In genomic region chr11:74831606-74832451, GRCm38 (mm10) we compare ENCODE assay signal across 8 mouse cellular contexts. TPM values are rescaled to one million over a fixed set of nuclear protein-coding genes. Genes with fewer than 3 reads are reported as not detected.
DNase-seq lines count a peak whose midpoint lies in the region; ATAC-seq and TF ChIP-seq lines count a peak whose summit lies in the region.

No protein-coding gene starts in this region.

- peaks cover 58% of the 10 kb centered on the region for H3K4me1 ChIP-seq in embryonic facial prominence, embryonic 13.5 days
- H3K4me1 ChIP-seq in heart, adult 2 months (ENCODE audit: control insufficient read depth, insufficient read depth, low read length) = peaks cover 20% of the 10 kb centered on the region
- peaks cover 53% of the 10 kb centered on the region for H3K4me1 ChIP-seq in limb, embryonic 13.5 days
- peaks cover 27% of the 10 kb centered on the region for H3K4me1 ChIP-seq in midbrain, embryonic 16.5 days (ENCODE audit: control insufficient read depth, insufficient read depth, low read length)

- H3K9me3 ChIP-seq in embryonic facial prominence, embryonic 13.5 days = no peaks in the 10 kb centered on the region
- H3K9me3 ChIP-seq in limb, embryonic 13.5 days = no peaks in the 10 kb centered on the region
- H3K9me3 ChIP-seq in midbrain, embryonic 16.5 days (replicated peaks; ENCODE audit: control insufficient read depth, low read length, poor library complexity, severe bottlenecking) = no peaks in the 10 kb centered on the region

- WGBS in embryonic facial prominence, embryonic 13.5 days = under 1% methylated on average over 61 of the region's 61 CpGs
- under 1% methylated on average over 61 of the region's 61 CpGs for WGBS in heart, adult 2 months
- under 1% methylated on average over 61 of the region's 61 CpGs for WGBS in limb, embryonic 13.5 days
- WGBS in midbrain, embryonic 16.5 days = under 1% methylated on average over 61 of the region's 61 CpGs

- H3K36me3 ChIP-seq in embryonic facial prominence, embryonic 13.5 days = 0 out of 2 replicates have a peak, but pooled peaks cover 5% of the 10 kb centered on the region
- no peaks in the 10 kb centered on the region for H3K36me3 ChIP-seq in heart, adult 2 months (ENCODE audit: control insufficient read depth, insufficient read depth, low read length)
- H3K36me3 ChIP-seq in limb, embryonic 13.5 days = 0 out of 2 replicates have a peak, but pooled peaks cover 2% of the 10 kb centered on the region
- H3K36me3 ChIP-seq in midbrain, embryonic 16.5 days (ENCODE audit: control insufficient read depth, insufficient read depth, low read length) = no peaks in the 10 kb centered on the region

- DNase-seq in 3134 (ENCODE audit: extremely low read depth, insufficient read length, low spot score) = peak; percentile 100
- peak; percentile 100 for DNase-seq in adrenal gland, postnatal 36 days
- peak; percentile 100 for DNase-seq in heart, adult 2 months
- peak; percentile 99 to 100 for DNase-seq in kidney, adult 8-10 months
- DNase-seq in spleen, postnatal 10 days (ENCODE audit: low spot score in 2 of 2) = peak; percentile 98 to 99

- H3K9ac ChIP-seq in embryonic facial prominence, embryonic 13.5 days = peak overlapping the region; percentile 92
- peak overlapping the region; percentile 95 for H3K9ac ChIP-seq in heart, adult 2 months (ENCODE audit: low read depth, low read length)
- H3K9ac ChIP-seq in limb, embryonic 13.5 days = peak overlapping the region; percentile 87
- peak overlapping the region; percentile 98 for H3K9ac ChIP-seq in midbrain, embryonic 16.5 days (ENCODE audit: low read depth, low read length)

- H3K79me2 ChIP-seq in heart, adult 2 months (replicated peaks; ENCODE audit: control insufficient read depth, insufficient read depth, low read length) = peaks cover 5% of the 10 kb centered on the region; the same call in 1 of the 2 replicates

- TF ChIP-seq CTCF in heart, adult 2 months (IDR thresholded peaks at IDR 0.05) = no peak

- intact Hi-C loops in heart, adult 2 months (cut with DNase I) = loop anchor here (1.0 to 10.0 kb wide), 5 partner anchors 7 to 630 kb away; partner anchors contain the start of genes Cluh, Hic1, Pafah1b1 and Tlcd2

- peak overlapping the region; percentile 96 for H3K4me3 ChIP-seq in embryonic facial prominence, embryonic 13.5 days
- H3K4me3 ChIP-seq in heart, adult 2 months = peak overlapping the region; percentile 99
- peak overlapping the region; percentile 98 for H3K4me3 ChIP-seq in limb, embryonic 13.5 days
- H3K4me3 ChIP-seq in midbrain, embryonic 16.5 days (ENCODE audit: low read depth, low read length) = peak overlapping the region; percentile 99

- TF ChIP-seq EP300 in heart, adult 2 months (IDR thresholded peaks at IDR 0.05; ENCODE audit: insufficient read depth, low read depth, low read length) = peak; percentile 50; the same call in 1 of the 2 replicates

- peak; percentile 92 for TF ChIP-seq POLR2A in heart, adult 2 months (IDR thresholded peaks at IDR 0.05; ENCODE audit: insufficient read depth, low read depth, low read length)

- H3K27ac ChIP-seq in embryonic facial prominence, embryonic 13.5 days = peak overlapping the region; percentile 97
- peak overlapping the region; percentile 98 for H3K27ac ChIP-seq in heart, adult 2 months
- peak overlapping the region; percentile 89 for H3K27ac ChIP-seq in limb, embryonic 13.5 days
- peak overlapping the region; percentile 94 for H3K27ac ChIP-seq in midbrain, embryonic 16.5 days (ENCODE audit: low read length)

- peak overlapping the region; percentile 88 for H3K4me2 ChIP-seq in embryonic facial prominence, embryonic 13.5 days
- H3K4me2 ChIP-seq in limb, embryonic 13.5 days (replicated peaks) = peak overlapping the region; percentile 90
- peak overlapping the region; percentile 85 for H3K4me2 ChIP-seq in midbrain, embryonic 16.5 days (ENCODE audit: low read length)

- H3K27me3 ChIP-seq in embryonic facial prominence, embryonic 13.5 days = 0 out of 2 replicates have a peak, but pooled peaks cover 16% of the 10 kb centered on the region
- no peaks in the 10 kb centered on the region for H3K27me3 ChIP-seq in heart, adult 2 months (ENCODE audit: control insufficient read depth, insufficient read depth, low read length)
- H3K27me3 ChIP-seq in limb, embryonic 13.5 days = peaks cover 7% of the 10 kb centered on the region
- H3K27me3 ChIP-seq in midbrain, embryonic 16.5 days (ENCODE audit: control insufficient read depth, insufficient read depth, low read depth, low read length) = no peaks in the 10 kb centered on the region

- ATAC-seq in embryonic facial prominence, embryonic 13.5 days (ENCODE audit: insufficient number of reproducible peaks, insufficient read depth, low FRiP score, low TSS enrichment, low read depth) = peak; percentile 79
- peak; percentile 79 for ATAC-seq in limb, embryonic 13.5 days (ENCODE audit: low FRiP score, low read depth)
- peak; percentile 63 for ATAC-seq in midbrain, embryonic 16.5 days

RNA-seq across cellular contexts. Expression of gene Mnt, which starts 1.1 kb away (rescaled TPM):
- 10 to 100 TPM; 27.6 to 30.6 TPM for total RNA-seq in adrenal gland, postnatal 36 days (2021)
- 5.7 and 6.0 TPM in 2 replicates for polyA plus RNA-seq in embryonic facial prominence, embryonic 13.5 days (2015; fragmentation: Nextera tagmentation; extraction: Ambion mirVana)
- total RNA-seq in heart, adult 2 months (2021) = 10 to 100 TPM in 1 of 2 experiments, 1 to 10 TPM in 1; 6.7 to 10.7 TPM
- polyA plus RNA-seq in heart, adult 2 months (2012; rRNA removed) = 5.4 and 6.9 TPM in 2 replicates
- polyA plus RNA-seq in limb, embryonic 13.5 days (2015; fragmentation: Nextera tagmentation; extraction: Ambion mirVana) = 5.3 and 5.8 TPM in 2 replicates
- 7.6 and 8.6 TPM in 2 replicates for polyA plus RNA-seq in midbrain, embryonic 16.5 days (2015; fragmentation: Nextera tagmentation; extraction: Ambion mirVana)

Comparison
In these comparisons a context has a peak if more than half of its experiments do, and no peak if none do; other contexts are left out.
1. Peak in every context shown above with its lines: DNase-seq, ATAC-seq, H3K4me3 ChIP-seq and H3K27ac ChIP-seq.